Mouse (Mus musculus): ENCODE data around the gene Taar7f. TPM values are rescaled to one million over a fixed set of nuclear protein-coding genes. Genes with fewer than 3 reads are reported as not detected.

Taar7f gene
- polyA plus RNA-seq, 1 experiment from 2014 or later: not detected

Other genes starting within 250 kb of the Taar7f start
- not detected in 2 replicates for gene Vnn3, start 198.0 kb upstream of the Taar7f start, polyA plus RNA-seq (2014; fragmentation: Nextera tagmentation; extraction: Ambion mirVana)
- gene Vnn1, start 154.8 kb upstream of the Taar7f start, polyA plus RNA-seq (2014; fragmentation: Nextera tagmentation; extraction: Ambion mirVana): 0.21 and 0.29 TPM in 2 replicates
- not detected in 2 replicates for gene Taar1, start 129.2 kb upstream of the Taar7f start, polyA plus RNA-seq (2014; fragmentation: Nextera tagmentation; extraction: Ambion mirVana)
- gene Taar2, start 110.9 kb upstream of the Taar7f start, polyA plus RNA-seq (2014; fragmentation: Nextera tagmentation; extraction: Ambion mirVana): 0.27 TPM in 1 of 2 replicates, not detected in the other
- gene Taar3, start 100.0 kb upstream of the Taar7f start, polyA plus RNA-seq (2014; fragmentation: Nextera tagmentation; extraction: Ambion mirVana): not detected in 2 replicates
- not detected in 2 replicates for gene Taar4, start 89.0 kb upstream of the Taar7f start, polyA plus RNA-seq (2014; fragmentation: Nextera tagmentation; extraction: Ambion mirVana)
- gene Taar5, start 78.8 kb upstream of the Taar7f start, polyA plus RNA-seq (2014; fragmentation: Nextera tagmentation; extraction: Ambion mirVana): 0.27 TPM in 1 of 2 replicates, not detected in the other
- gene Taar6, start 63.9 kb upstream of the Taar7f start, polyA plus RNA-seq (2014; fragmentation: Nextera tagmentation; extraction: Ambion mirVana): not detected in 2 replicates
- gene Taar7a, start 56.0 kb upstream of the Taar7f start, polyA plus RNA-seq (2014; fragmentation: Nextera tagmentation; extraction: Ambion mirVana): not detected in 2 replicates
- not detected in 2 replicates for gene Taar7b, start 49.6 kb upstream of the Taar7f start, polyA plus RNA-seq (2014; fragmentation: Nextera tagmentation; extraction: Ambion mirVana)
- not detected in 2 replicates for gene Taar7d, start 22.3 kb upstream of the Taar7f start, polyA plus RNA-seq (2014; fragmentation: Nextera tagmentation; extraction: Ambion mirVana)
- gene Taar7e, start 11.9 kb upstream of the Taar7f start, polyA plus RNA-seq (2014; fragmentation: Nextera tagmentation; extraction: Ambion mirVana): not detected in 2 replicates
- gene Taar8a, start 27.0 kb downstream of the Taar7f start, polyA plus RNA-seq (2014; fragmentation: Nextera tagmentation; extraction: Ambion mirVana): not detected in 2 replicates
- gene Taar8b, start 42.8 kb downstream of the Taar7f start, polyA plus RNA-seq (2014; fragmentation: Nextera tagmentation; extraction: Ambion mirVana): not detected in 2 replicates
- gene Taar8c, start 52.4 kb downstream of the Taar7f start, polyA plus RNA-seq (2014; fragmentation: Nextera tagmentation; extraction: Ambion mirVana): not detected in 2 replicates
- gene Taar9, start 60.0 kb downstream of the Taar7f start, polyA plus RNA-seq (2014; fragmentation: Nextera tagmentation; extraction: Ambion mirVana): not detected in 2 replicates
- gene Stx7, start 99.8 kb downstream of the Taar7f start, polyA plus RNA-seq (2014; fragmentation: Nextera tagmentation; extraction: Ambion mirVana): 310 and 368 TPM in 2 replicates
- gene Moxd1, start 174.0 kb downstream of the Taar7f start, polyA plus RNA-seq (2014; fragmentation: Nextera tagmentation; extraction: Ambion mirVana): 4.0 and 9.9 TPM in 2 replicates

All from neural tube, embryonic 14.5 days (tissue).